Mouse (Mus musculus) forebrain, embryonic 16.5 days (tissue): Measurements from ENCODE around the gene Tmc5. TPM values are rescaled to one million over a fixed set of nuclear protein-coding genes. Genes with fewer than 3 reads are reported as not detected.
A peak's percentile ranks its signal among the peaks of the same experiment; 100 is the strongest.

Experiments
- ATAC-seq: fragments of 200-750 bp; cut with Nextera tagmentation; 2 replicates; pipeline ENCODE4 v1.8.0; 2017; ENCODE audit warnings: mild to moderate bottlenecking, moderate library complexity
- H3K27ac ChIP-seq: fragments of 300-500 bp; sonication (generic); 2 replicates; pipeline ENCODE4 v1.5.1; 2014; ENCODE audit warnings: low read length, control low read depth
- H3K27me3 ChIP-seq: fragments of 300-500 bp; sonication (generic); replicated peaks from 2 replicates; pipeline ENCODE4 v1.6.1; 2014; ENCODE audit warnings: low read length; ENCODE audit not compliant: control insufficient read depth, insufficient read depth
- H3K36me3 ChIP-seq: fragments of 300-500 bp; sonication (generic); 2 replicates; pipeline ENCODE4 v1.6.1; 2014; ENCODE audit not compliant: control insufficient read depth, insufficient read depth
- H3K4me1 ChIP-seq: fragments of 300-500 bp; sonication (generic); replicated peaks from 2 replicates; pipeline ENCODE4 v1.6.1; 2014; ENCODE audit warnings: low read length; ENCODE audit not compliant: control insufficient read depth, insufficient read depth
- H3K4me2 ChIP-seq: fragments of 300-500 bp; sonication (generic); 2 replicates; pipeline ENCODE4 v1.6.1; 2014; ENCODE audit warnings: mild to moderate bottlenecking, low read length, control low read depth
- H3K4me3 ChIP-seq: fragments of 300-500 bp; sonication (generic); replicated peaks from 2 replicates; pipeline ENCODE4 v1.5.1; 2014; ENCODE audit warnings: mild to moderate bottlenecking, low read length, control low read depth
- H3K9ac ChIP-seq: fragments of 300-500 bp; sonication (generic); replicated peaks from 2 replicates; pipeline ENCODE4 v1.6.1; 2014; ENCODE audit warnings: low read depth, low read length, control low read depth
- H3K9me3 ChIP-seq: fragments of 300-500 bp; sonication (generic); 2 replicates; pipeline ENCODE4 v1.6.1; 2016; ENCODE audit warnings: low read length; ENCODE audit not compliant: control insufficient read depth
- WGBS: fragments of 180-500 bp; shearing (Covaris S2); extraction: QIAGEN DNeasy Blood & Tissue Kit; methylation state at CpG from one replicate; pipeline ENCODE4 v1.1.7; 2014; 5-methylcytosine and 5-hydroxymethylcytosine counted together
- polyA plus RNA-seq: library from polyadenylated mRNA; unstranded; fragments of >200 nt; fragmentation: Nextera tagmentation; extraction: Ambion mirVana; gene quantifications from 2 replicates; pipeline ENCODE4 v1.2.1, GENCODE M21; 2015

The Tmc5 gene
- polyA plus RNA-seq, 1 experiment from 2014 or later, result 0.24 TPM

- H3K4me3 ChIP-seq, result peak overlapping the region; percentile 81
- H3K4me1 ChIP-seq, result peaks cover 17% of the 10 kb centered on the region
- H3K9ac ChIP-seq, result peak overlapping the region; percentile 95
- WGBS, result 13% methylated on average over 7 of the region's 7 CpGs
- no peaks in the 10 kb centered on the region for H3K9me3 ChIP-seq
- H3K27me3 ChIP-seq, result no peaks in the 10 kb centered on the region
- H3K36me3 ChIP-seq, result 0 out of 2 replicates have a peak, but pooled peaks cover 3% of the 10 kb centered on the region
- ATAC-seq, result no peak; the same call in none of the 2 replicates
- peak overlapping the region; percentile 76 for H3K4me2 ChIP-seq
- peak overlapping the region; percentile 80; the same call in 1 of the 2 replicates for H3K27ac ChIP-seq
Measured at GRCm38 (mm10) chr7:118583821-118584220, 13.3 kb upstream of the Tmc5 start.

GRCm38 (mm10) chr7:118584257-118584907, 12.7 kb upstream of the Tmc5 start, which contains the start of gene Tmc7:
TSS of gene Tmc7 (minus strand) at chr7:118584736.
- Histone ChIP-seq H3K36me3 (0 out of 2 replicates have a peak, but pooled peaks cover 3% of the 10 kb centered on the region), H3K4me2 (peak within 1 kb of the TSS; percentile 76), H3K4me3 (peak within 1 kb of the TSS; percentile 81), H3K9ac (peak within 1 kb of the TSS; percentile 95), H3K4me1 (peaks cover 17% of the 10 kb centered on the region), H3K27ac (peak within 1 kb of the TSS; percentile 80), H3K9me3 (no peaks in the 10 kb centered on the region), H3K27me3 (no peaks in the 10 kb centered on the region)
- ATAC-seq, result peak; percentile 90
- under 1% methylated on average over 46 of the region's 51 CpGs for WGBS

DNA sequence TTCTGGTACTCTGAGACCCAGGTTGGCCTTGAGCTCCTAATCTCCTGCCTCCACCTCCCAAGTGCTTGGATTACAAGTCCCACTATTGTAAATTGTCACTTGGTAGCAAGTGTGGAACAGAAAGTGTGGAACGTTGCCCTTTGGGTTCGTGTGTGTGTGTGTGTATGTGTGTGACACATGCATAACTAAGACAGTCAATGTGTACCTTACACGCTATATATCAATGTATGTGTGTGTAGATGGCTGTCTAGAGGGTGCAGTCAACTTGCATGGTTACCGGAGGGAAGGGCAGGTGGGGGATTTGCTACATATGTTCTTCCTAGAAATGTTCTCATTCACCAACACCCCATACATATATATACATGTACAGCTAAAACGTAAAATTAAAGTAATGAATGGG, 12.2 kb upstream of the Tmc5 start:
- no peak overlapping the region for H3K27ac ChIP-seq
- H3K36me3 ChIP-seq, result no peaks in the 10 kb centered on the region
- H3K4me3 ChIP-seq, result peak overlapping the region; percentile 81
- no peaks in the 10 kb centered on the region for H3K27me3 ChIP-seq
- 56% methylated on average over 5 of the region's 5 CpGs for WGBS
- H3K9me3 ChIP-seq, result no peaks in the 10 kb centered on the region
- H3K9ac ChIP-seq, result no peak overlapping the region
- H3K4me1 ChIP-seq, result peaks cover 17% of the 10 kb centered on the region
- peak; percentile 15; the same call in 1 of the 2 replicates for ATAC-seq
- peak overlapping the region; percentile 76 for H3K4me2 ChIP-seq

DNA sequence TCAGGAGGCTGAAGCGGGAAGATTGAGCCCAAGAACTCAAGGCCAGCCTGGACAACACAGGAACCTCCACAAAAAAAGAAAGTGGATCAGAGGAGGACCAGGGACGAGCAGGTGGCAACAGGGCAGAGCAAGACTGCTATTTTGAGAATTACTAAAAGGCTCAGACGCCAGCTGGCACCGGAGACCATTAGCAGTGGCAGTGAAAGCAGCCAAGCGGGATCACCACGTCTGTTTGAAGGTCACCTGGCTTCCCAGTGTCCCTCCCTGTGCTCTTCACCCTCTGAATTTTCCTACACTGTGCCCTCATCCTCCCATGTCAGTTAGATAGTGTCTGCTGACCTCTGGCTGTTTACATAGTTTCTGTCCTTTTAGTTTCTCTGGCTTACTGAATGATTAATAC, 11.2 kb upstream of the Tmc5 start:
- no peak overlapping the region for H3K4me2 ChIP-seq
- no peaks in the 10 kb centered on the region for H3K9me3 ChIP-seq
- H3K36me3 ChIP-seq, result no peaks in the 10 kb centered on the region
- no peak for ATAC-seq
- WGBS, result 54% methylated on average over 6 of the region's 6 CpGs
- no peak overlapping the region for H3K4me3 ChIP-seq
- peaks cover 17% of the 10 kb centered on the region for H3K4me1 ChIP-seq
- H3K9ac ChIP-seq, result no peak overlapping the region
- no peak overlapping the region for H3K27ac ChIP-seq
- H3K27me3 ChIP-seq, result no peaks in the 10 kb centered on the region

DNA sequence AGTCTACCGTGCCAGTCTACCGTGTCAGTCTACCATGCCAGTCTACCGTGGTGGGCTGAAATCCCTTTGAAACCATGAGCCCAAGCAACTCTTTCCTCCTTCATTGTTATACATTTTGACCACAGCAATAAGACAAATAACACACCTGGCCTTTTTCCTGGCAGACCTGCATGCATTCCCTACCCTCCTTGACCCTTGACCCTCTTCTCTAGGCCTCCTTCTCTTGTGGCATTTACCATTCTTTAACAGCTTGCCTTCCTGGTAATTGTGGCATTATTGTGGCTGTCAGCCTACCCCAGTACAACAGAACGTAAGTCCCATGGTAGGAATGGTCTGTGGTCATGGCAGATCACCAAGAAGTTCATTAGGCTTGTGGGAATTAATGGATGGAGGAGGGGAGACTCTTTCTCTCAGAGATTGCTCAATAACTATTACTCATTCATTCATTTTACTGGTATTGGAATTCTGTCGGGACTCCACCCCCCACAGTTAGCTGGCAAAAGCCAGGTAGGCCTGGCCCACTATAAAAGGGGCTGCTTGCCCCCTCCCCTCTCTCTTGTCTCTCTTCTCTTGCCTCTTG, 6.3 kb upstream of the Tmc5 start:
- H3K9ac ChIP-seq, result no peak overlapping the region
- H3K4me1 ChIP-seq, result peaks cover 37% of the 10 kb centered on the region
- H3K36me3 ChIP-seq, result no peaks in the 10 kb centered on the region
- no peaks in the 10 kb centered on the region for H3K27me3 ChIP-seq
- no peaks in the 10 kb centered on the region for H3K9me3 ChIP-seq
- H3K4me3 ChIP-seq, result no peak overlapping the region
- no peak for ATAC-seq
- no peak overlapping the region for H3K4me2 ChIP-seq
- WGBS, result 86% methylated on average over 5 of the region's 5 CpGs
- H3K27ac ChIP-seq, result no peak overlapping the region

GRCm38 (mm10) chr7:118592146-118592545, 5.0 kb upstream of the Tmc5 start:
- Histone ChIP-seq H3K9ac (no peak overlapping the region), H3K36me3 (no peaks in the 10 kb centered on the region), H3K4me3 (no peak overlapping the region), H3K9me3 (no peaks in the 10 kb centered on the region), H3K27ac (peak overlapping the region; percentile 96), H3K4me2 (no peak overlapping the region), H3K4me1 (peaks cover 40% of the 10 kb centered on the region), H3K27me3 (no peaks in the 10 kb centered on the region)
- no peak for ATAC-seq
- WGBS, result 43% methylated on average over 6 of the region's 6 CpGs

- no peaks in the 10 kb centered on the region for H3K9me3 ChIP-seq
- WGBS, result 0% methylated on average over 9 of the region's 9 CpGs
- H3K36me3 ChIP-seq, result no peaks in the 10 kb centered on the region
- peak overlapping the region; percentile 96 for H3K27ac ChIP-seq
- peak; percentile 91 for ATAC-seq
- H3K4me2 ChIP-seq, result peak overlapping the region; percentile 22
- no peaks in the 10 kb centered on the region for H3K27me3 ChIP-seq
- no peak overlapping the region for H3K4me3 ChIP-seq
- H3K4me1 ChIP-seq, result peaks cover 46% of the 10 kb centered on the region
- H3K9ac ChIP-seq, result peak overlapping the region; percentile 36
Measured at GRCm38 (mm10) chr7:118593567-118594407, 3.3 kb upstream of the Tmc5 start.

DNA sequence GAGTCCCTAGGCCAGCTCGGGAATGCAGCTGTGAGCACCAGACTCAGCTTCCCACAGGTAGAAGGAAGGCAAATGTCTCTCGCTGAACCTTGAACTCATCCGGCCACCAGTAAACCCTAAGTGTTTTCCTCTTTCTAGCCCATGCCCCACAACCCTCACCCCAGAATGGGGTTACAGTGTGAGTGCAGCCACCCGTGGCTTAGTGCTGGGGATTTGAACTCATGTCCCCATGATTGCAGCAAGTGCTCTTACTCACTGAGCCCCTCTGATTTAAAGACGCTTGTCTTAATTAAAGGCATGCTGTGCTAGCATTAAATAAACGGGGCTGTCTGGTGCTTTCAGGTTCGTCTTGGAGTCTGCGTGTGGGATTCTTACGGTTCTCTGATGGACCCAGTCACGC, 2.5 kb upstream of the Tmc5 start:
- peaks cover 46% of the 10 kb centered on the region for H3K4me1 ChIP-seq
- H3K4me2 ChIP-seq, result peak overlapping the region; percentile 22
- H3K27ac ChIP-seq, result peak overlapping the region; percentile 96
- H3K4me3 ChIP-seq, result no peak overlapping the region
- H3K36me3 ChIP-seq, result no peaks in the 10 kb centered on the region
- H3K9me3 ChIP-seq, result no peaks in the 10 kb centered on the region
- ATAC-seq, result no peak
- WGBS, result 19% methylated on average over 10 of the region's 10 CpGs
- H3K27me3 ChIP-seq, result no peaks in the 10 kb centered on the region
- no peak overlapping the region for H3K9ac ChIP-seq

- H3K36me3 ChIP-seq, result no peaks in the 10 kb centered on the region
- H3K9me3 ChIP-seq, result no peaks in the 10 kb centered on the region
- H3K27me3 ChIP-seq, result no peaks in the 10 kb centered on the region
- 0% methylated on average over 14 of the region's 14 CpGs for WGBS
- no peak overlapping the region for H3K9ac ChIP-seq
- peaks cover 46% of the 10 kb centered on the region for H3K4me1 ChIP-seq
- H3K4me3 ChIP-seq, result no peak overlapping the region
- 0 out of 2 replicates have a peak, but pooled peaks have one; percentile 4 for ATAC-seq
- no peak overlapping the region for H3K27ac ChIP-seq
- H3K4me2 ChIP-seq, result peak overlapping the region; percentile 21
Measured at GRCm38 (mm10) chr7:118595228-118595627, 1.9 kb upstream of the Tmc5 start.
